Mouse (Mus musculus) midbrain, embryonic 12.5 days (tissue): ENCODE measurements around the gene Mrpl44. TPM values are rescaled to one million over a fixed set of nuclear protein-coding genes. Genes with fewer than 3 reads are reported as not detected.

ENCODE experiments used
- ATAC-seq: fragments of 200-750 bp; cut with Nextera tagmentation; 2 replicates; pipeline ENCODE4 v1.8.0; 2017; ENCODE audit warnings: low read depth, moderate TSS enrichment, moderate library complexity; ENCODE audit not compliant: low FRiP score
- H3K27ac ChIP-seq: fragments of 300-500 bp; sonication (generic); replicated peaks from 2 replicates; pipeline ENCODE4 v1.5.1; 2016; ENCODE audit warnings: mild to moderate bottlenecking
- H3K27me3 ChIP-seq: fragments of 300-500 bp; sonication (generic); 2 replicates; pipeline ENCODE4 v1.6.1; 2016; ENCODE audit warnings: mild to moderate bottlenecking
- H3K36me3 ChIP-seq: fragments of 300-500 bp; sonication (generic); 2 replicates; pipeline ENCODE4 v1.6.1; 2016
- H3K4me1 ChIP-seq: fragments of 300-500 bp; sonication (generic); 2 replicates; pipeline ENCODE4 v1.6.1; 2016
- H3K4me2 ChIP-seq: fragments of 300-500 bp; sonication (generic); replicated peaks from 2 replicates; pipeline ENCODE4 v1.6.1; 2016; ENCODE audit warnings: mild to moderate bottlenecking, moderate library complexity
- H3K4me3 ChIP-seq: fragments of 300-500 bp; sonication (generic); 2 replicates; pipeline ENCODE4 v1.5.1; 2016; ENCODE audit warnings: mild to moderate bottlenecking
- H3K9ac ChIP-seq: fragments of 300-500 bp; sonication (generic); replicated peaks from 2 replicates; pipeline ENCODE4 v1.6.1; 2016; ENCODE audit warnings: mild to moderate bottlenecking, moderate library complexity
- H3K9me3 ChIP-seq: fragments of 300-500 bp; sonication (generic); 2 replicates; pipeline ENCODE4 v1.6.1; 2016; ENCODE audit warnings: mild to moderate bottlenecking
- WGBS: fragments of 180-500 bp; shearing (Covaris S2); methylation state at CpG from one replicate; pipeline ENCODE4 v1.1.7; 2016; 5-methylcytosine and 5-hydroxymethylcytosine counted together
- polyA plus RNA-seq: library from polyadenylated mRNA; unstranded; fragments of >200 nt; fragmentation: Nextera tagmentation; extraction: Ambion mirVana; gene quantifications from 2 replicates; pipeline ENCODE4 v1.2.1, GENCODE M21; 2016

Gene Mrpl44
- polyA plus RNA-seq, 1 experiment from 2014 or later: 51.4 TPM

GRCm38 (mm10) chr1:79815446-79815845 is 39.6 kb downstream of the Mrpl44 start:
- Histone ChIP-seq H3K4me2 (no peak overlapping the region), H3K9ac (no peak overlapping the region), H3K36me3 (no peaks in the 10 kb centered on the region; the same call in 1 of the 2 replicates), H3K27ac (no peak overlapping the region), H3K4me3 (no peak overlapping the region), H3K27me3 (no peaks in the 10 kb centered on the region), H3K9me3 (no peaks in the 10 kb centered on the region), H3K4me1 (no peaks in the 10 kb centered on the region)
- ATAC-seq: no peak
- 85% methylated on average over 3 of the region's 3 CpGs for WGBS

- 91% methylated on average over 11 of the region's 11 CpGs for WGBS
Observed at GRCm38 (mm10) chr1:79819296-79819879, 43.6 kb downstream of the Mrpl44 start.

GRCm38 (mm10) chr1:79822806-79823525 is 47.1 kb downstream of the Mrpl44 start:
- Histone ChIP-seq H3K9ac (no peak overlapping the region), H3K36me3 (no peaks in the 10 kb centered on the region), H3K4me2 (no peak overlapping the region), H3K9me3 (no peaks in the 10 kb centered on the region), H3K4me1 (no peaks in the 10 kb centered on the region), H3K4me3 (no peak overlapping the region), H3K27ac (no peak overlapping the region), H3K27me3 (no peaks in the 10 kb centered on the region)
- no peak for ATAC-seq
- 81% methylated on average over 13 of the region's 13 CpGs for WGBS

More at GRCm38 (mm10) chr1:79819296-79819879, 43.6 kb downstream of the Mrpl44 start:
- Histone ChIP-seq H3K4me3 (no peak overlapping the region), H3K4me1 (no peaks in the 10 kb centered on the region), H3K36me3 (no peaks in the 10 kb centered on the region), H3K9me3 (no peaks in the 10 kb centered on the region), H3K9ac (no peak overlapping the region), H3K4me2 (no peak overlapping the region), H3K27ac (no peak overlapping the region), H3K27me3 (no peaks in the 10 kb centered on the region)
- no peak for ATAC-seq

- no peak overlapping the region for H3K27ac ChIP-seq
- no peak overlapping the region for H3K4me3 ChIP-seq
- H3K4me2 ChIP-seq: no peak overlapping the region
- H3K4me1 ChIP-seq: no peaks in the 10 kb centered on the region
- ATAC-seq: no peak
- WGBS: 83% methylated on average over 14 of the region's 14 CpGs
- no peak overlapping the region for H3K9ac ChIP-seq
- H3K36me3 ChIP-seq: no peaks in the 10 kb centered on the region
- H3K27me3 ChIP-seq: no peaks in the 10 kb centered on the region
- H3K9me3 ChIP-seq: no peaks in the 10 kb centered on the region
Observed at GRCm38 (mm10) chr1:79823951-79824633, 48.3 kb downstream of the Mrpl44 start.

Other genes starting within 250 kb of the Mrpl44 start
- 0.31 TPM in 1 of 2 replicates, not detected in the other for gene Ap1s3, start 104.0 kb upstream of the Mrpl44 start, polyA plus RNA-seq
- gene Wdfy1, start 125 bp downstream of the Mrpl44 start, polyA plus RNA-seq: 57.5 and 65.4 TPM in 2 replicates
- gene Serpine2, start 85.2 kb downstream of the Mrpl44 start, polyA plus RNA-seq: 63.8 and 78.8 TPM in 2 replicates